Mouse (Mus musculus) frontal cortex, postnatal 36 days (tissue): ENCODE results near the gene Gm6358.
"Not testable (repeated sequence)": the region's sequence is repeated elsewhere in the genome, so short reads cannot be mapped to it uniquely, and the experiment has no call there.

ENCODE experiments used
- DNase-seq, 2 experiments: peaks; one replicate each; pipeline ENCODE4 v3.0.0; 2022; ENCODE audit warnings: low spot score in 2 of 2

Gm6358 gene

GRCm38 (mm10) chr16:89140551-89140950 is at the start of gene Gm6358:
Gene Gm6358 (plus strand): TSS chr16:89140851.
- DNase-seq: no peak

GRCm38 (mm10) chr16:89150786-89151185 is 10.1 kb downstream of the Gm6358 start, which contains the start of gene Gm10061:
Gene Gm10061 (plus strand): TSS chr16:89151086.
- no peak for DNase-seq

DNA sequence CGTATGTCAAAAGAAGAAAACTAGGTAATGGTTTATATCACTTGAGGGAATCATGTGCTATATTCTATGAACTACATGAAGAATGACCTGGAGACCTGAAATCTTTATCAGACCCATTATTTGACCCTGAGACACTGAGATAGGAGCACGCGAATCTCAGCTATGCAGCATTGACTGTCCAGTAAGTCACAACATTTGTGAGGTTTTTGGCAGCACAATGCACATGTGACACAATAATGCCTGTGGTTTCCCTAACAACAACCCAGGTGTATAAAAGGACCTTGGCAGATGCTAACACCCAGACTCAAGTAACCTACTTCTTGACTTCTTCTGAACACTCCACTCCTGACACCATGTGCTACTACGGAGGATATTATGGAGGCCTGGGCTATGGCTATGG is 17.0 kb downstream of the Gm6358 start, which contains the start of gene Gm9789:
TSS of gene Gm9789 (plus strand) at position 301 of the 400 bp plus-strand sequence.
- DNase-seq: no peak

GRCm38 (mm10) chr16:89169190-89169589 is 28.5 kb downstream of the Gm6358 start, which contains the start of gene Gm7735:
Gene Gm7735 (plus strand): TSS chr16:89169490.
- DNase-seq: not testable (repeated sequence)

GRCm38 (mm10) chr16:89174435-89174834 is 33.8 kb downstream of the Gm6358 start, which contains the start of gene 1110057P08Rik:
Gene 1110057P08Rik (plus strand): TSS chr16:89174735.
- no peak for DNase-seq

DNA sequence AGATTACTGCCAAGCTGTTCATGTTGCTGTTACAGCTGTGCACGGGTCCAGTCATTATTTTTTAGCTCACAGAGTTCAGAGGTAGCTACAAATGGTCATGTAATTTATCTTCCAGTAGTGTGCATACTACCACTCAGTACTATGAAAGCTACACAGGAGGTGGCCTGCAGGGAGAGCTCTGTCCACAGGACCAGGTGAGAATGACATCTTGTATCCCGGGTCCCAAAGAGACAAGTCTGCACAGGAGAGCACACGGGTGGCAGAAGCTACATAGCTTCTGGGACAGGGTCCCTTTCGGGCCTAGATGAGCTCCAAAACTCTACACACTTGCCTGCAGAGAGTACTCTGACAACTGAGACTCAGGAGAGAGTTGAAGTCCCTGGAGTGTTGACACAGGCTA is 48.0 kb downstream of the Gm6358 start:
- DNase-seq: no peak
